Mouse (Mus musculus) bone marrow macrophage, adult 2 months (primary cell): ENCODE results near the gene Mettl23. TPM values are rescaled to one million over a fixed set of nuclear protein-coding genes. Genes with fewer than 3 reads are reported as not detected.

Source experiments
- H3K27ac ChIP-seq: 2 replicates; pipeline ENCODE4 v1.5.1; 2012; ENCODE audit warnings: low read depth, low read length; ENCODE audit not compliant: insufficient read depth
- H3K4me1 ChIP-seq: 2 replicates; pipeline ENCODE4 v1.6.1; 2012; ENCODE audit warnings: low read length; ENCODE audit not compliant: control insufficient read depth, insufficient read depth
- H3K4me3 ChIP-seq: 2 replicates; pipeline ENCODE4 v1.5.1; 2012; ENCODE audit warnings: mild to moderate bottlenecking, low read length, moderate library complexity; ENCODE audit not compliant: insufficient read depth
- CTCF ChIP-seq: IDR thresholded peaks from 2 replicates; pipeline ENCODE4 v1.5.1; 2012; ENCODE audit warnings: low read depth, mild to moderate bottlenecking, low read length, moderate library complexity
- POLR2A ChIP-seq: IDR thresholded peaks from 2 replicates; pipeline ENCODE4 v1.6.1; 2012; ENCODE audit warnings: mild to moderate bottlenecking, low read depth, low read length, borderline replicate concordance
- polyA plus RNA-seq: library from polyadenylated mRNA; stranded (reverse); fragments of >200 nt; gene quantifications from 2 replicates; pipeline ENCODE4 v1.2.4, GENCODE M21; 2012; ENCODE audit not compliant: missing spikeins, insufficient read depth, insufficient read length

Gene Mettl23
- polyA plus RNA-seq, 1 experiment: 28.0 TPM

DNA sequence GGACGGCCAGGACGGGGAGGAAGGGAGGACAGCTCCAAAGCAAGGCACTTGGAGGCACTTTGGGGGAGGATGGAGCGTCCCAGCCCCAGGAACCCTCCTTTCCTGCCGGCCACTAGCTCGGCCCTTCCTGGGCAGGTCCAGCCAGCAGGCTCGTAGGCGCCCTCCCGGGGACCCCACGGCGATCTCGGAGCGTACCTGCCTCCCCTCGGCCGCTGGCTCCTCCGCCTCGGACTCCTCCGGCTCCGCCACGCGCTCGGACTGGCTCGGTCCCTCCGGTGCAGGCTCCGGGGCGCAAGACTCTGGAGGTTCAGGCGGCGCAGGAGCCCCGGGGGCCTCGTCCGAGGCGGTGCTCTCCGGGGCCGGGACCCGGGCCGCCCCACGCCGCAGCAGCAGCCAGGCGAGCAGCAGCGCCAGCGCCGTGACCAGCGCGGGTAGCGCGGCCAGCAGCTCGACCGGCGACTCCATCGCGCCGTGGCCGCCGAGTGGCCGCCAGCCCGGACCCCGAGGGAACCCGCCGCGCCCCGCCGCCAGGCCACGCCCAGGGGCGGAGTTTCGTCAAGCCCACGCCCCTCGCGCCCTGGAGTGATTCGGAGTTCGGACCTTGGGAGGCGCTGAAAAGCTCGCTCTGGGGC is 15.4 kb upstream of the Mettl23 start, which contains the start of gene Mxra7:
Gene Mxra7, minus strand, starts transcription at position 513 of the 632 bp plus-strand sequence.
- no peak for TF ChIP-seq POLR2A
- TF ChIP-seq CTCF: no peak
- Histone ChIP-seq H3K4me1 (peaks cover 4% of the 10 kb centered on the region), H3K4me3 (peak within 1 kb of the TSS; percentile 46), H3K27ac (no peak within 1 kb of the TSS)

DNA sequence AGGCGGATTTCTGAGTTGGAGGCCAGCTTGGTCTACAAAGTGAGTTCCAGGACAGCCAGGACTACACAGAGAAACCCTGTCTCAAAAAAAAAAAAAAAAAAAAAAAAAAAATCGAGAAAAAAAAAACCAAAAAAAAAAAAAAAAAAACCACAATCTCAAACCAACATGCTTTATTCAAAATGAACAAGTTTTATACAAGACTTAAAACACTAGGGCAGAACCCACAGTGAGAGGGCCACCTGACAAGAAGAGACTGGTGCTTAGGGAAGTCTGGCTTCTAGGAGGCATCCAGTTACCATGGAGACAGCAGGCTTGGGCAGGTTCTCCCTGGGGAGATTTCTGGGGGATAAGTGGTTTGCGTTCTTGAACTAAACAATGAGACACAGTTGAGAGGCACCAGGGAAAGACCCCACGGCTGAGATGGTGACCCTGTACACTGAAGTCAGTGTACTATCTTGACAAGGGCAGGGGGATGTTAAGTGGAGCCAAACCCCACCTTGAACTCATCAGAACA is 10.8 kb upstream of the Mettl23 start:
- TF ChIP-seq POLR2A (no peak), CTCF (no peak)
- Histone ChIP-seq H3K4me3 (no peak overlapping the region), H3K27ac (no peak overlapping the region), H3K4me1 (peaks cover 19% of the 10 kb centered on the region)

DNA sequence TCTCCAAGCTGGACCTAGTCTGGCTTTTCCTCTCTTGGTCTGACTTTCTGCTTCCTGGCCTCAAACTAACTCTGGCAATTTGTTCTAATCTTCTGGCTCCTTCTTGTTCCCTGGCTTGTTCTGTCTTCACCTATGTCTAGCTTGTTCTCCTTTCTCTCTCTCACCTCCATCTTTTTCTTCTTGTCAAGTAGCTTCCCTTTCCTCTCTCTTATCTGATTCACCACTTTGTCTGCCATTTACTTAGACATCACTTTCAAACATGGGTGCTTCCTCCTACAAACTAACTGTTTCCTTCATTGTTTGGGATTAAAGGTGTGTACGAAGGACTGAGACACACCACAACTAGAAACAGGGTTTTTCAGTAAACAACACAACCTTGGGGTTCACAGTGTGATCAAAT is 8.1 kb upstream of the Mettl23 start:
- peaks cover 15% of the 10 kb centered on the region for H3K4me1 ChIP-seq
- TF ChIP-seq CTCF (no peak), POLR2A (no peak)

DNA sequence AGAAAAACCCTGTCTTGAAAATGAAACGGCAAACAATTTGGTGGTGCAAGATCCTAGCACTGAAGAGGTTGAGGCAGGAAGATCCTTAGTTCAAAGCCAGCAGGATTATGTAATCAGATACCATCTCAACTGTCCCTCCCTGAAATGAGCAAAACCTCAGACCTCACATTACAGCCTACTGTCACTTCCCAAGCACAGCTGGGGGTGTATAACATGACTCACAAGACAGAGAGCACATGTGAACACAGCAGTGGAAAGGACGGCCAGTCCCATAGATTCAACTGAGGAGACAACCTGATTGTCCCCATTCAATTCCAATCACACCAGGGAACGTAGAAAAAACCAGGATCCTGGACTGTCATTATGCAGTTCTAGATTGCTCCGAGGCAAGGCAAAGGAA is 6.8 kb upstream of the Mettl23 start:
- no peak overlapping the region for H3K27ac ChIP-seq
- peaks cover 27% of the 10 kb centered on the region for H3K4me1 ChIP-seq
- no peak overlapping the region for H3K4me3 ChIP-seq
- TF ChIP-seq POLR2A: no peak
- TF ChIP-seq CTCF: no peak

More for the DNA sequence above, 8.1 kb upstream of the Mettl23 start:
- Histone ChIP-seq H3K4me3 (no peak overlapping the region), H3K27ac (no peak overlapping the region)

DNA sequence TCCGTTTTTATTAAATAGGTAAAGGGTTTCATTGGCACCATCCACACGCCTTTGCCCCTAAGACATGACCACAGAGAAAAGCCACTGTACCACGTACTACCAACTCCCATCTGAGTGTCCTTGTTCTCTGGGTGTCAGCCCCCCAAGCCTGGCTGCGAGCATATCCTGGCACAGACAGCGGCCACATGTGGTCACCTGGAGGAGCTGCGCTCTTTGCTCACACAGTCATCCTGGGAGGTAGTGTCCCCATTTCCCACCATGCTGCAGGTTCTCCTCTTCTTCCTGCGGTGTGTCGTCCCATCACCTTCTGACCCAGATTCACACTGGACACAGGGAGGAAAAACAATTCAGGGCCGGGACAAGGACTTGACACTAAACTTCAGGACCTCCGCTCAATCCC is 5.6 kb upstream of the Mettl23 start:
- Histone ChIP-seq H3K27ac (no peak overlapping the region), H3K4me1 (peaks cover 27% of the 10 kb centered on the region), H3K4me3 (no peak overlapping the region)
- no peak for TF ChIP-seq CTCF
- no peak for TF ChIP-seq POLR2A

DNA sequence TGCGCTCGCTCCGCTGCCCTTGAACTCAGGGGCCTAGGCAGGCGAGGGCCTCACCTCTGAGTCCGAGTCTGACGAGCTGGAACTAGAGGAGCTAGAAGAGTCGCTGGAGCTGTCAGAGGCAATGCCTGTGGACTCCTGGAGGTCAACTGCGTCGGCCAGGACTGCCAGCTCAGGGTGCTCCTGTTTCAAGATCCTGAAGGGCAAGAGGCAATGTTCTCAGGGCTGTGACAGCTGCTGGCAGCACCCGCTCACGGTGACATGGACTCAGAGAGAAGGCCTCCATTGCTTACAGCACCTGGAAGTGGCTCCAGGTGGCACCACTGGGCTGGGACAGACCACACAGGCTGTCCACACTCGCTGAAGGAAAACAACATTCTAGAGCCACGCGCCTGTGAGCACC is 4.1 kb upstream of the Mettl23 start:
- Histone ChIP-seq H3K4me3 (no peak overlapping the region), H3K27ac (no peak overlapping the region), H3K4me1 (peaks cover 22% of the 10 kb centered on the region)
- TF ChIP-seq POLR2A (no peak), CTCF (no peak)

DNA sequence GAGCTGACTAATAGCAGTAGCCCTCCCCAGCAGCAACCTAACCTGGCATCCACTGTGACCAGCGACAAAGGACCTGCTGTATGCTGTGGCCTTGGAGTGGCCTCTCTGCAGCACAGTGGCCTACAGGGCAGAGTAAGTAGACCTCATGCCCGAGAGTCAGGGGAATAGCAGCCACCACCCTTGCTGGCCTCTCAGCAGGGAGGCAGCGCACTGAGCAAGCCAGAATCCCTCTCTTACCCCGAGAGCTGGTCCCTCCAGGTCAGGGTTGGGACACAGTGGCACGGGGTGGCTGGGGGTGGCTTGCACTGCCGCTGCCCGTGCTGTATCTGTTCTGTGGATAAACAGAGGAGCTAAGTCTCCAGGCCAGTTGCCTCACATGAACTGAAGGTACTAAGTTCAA is 3.5 kb upstream of the Mettl23 start:
- no peak for TF ChIP-seq POLR2A
- Histone ChIP-seq H3K4me1 (peaks cover 22% of the 10 kb centered on the region), H3K4me3 (no peak overlapping the region), H3K27ac (no peak overlapping the region)

DNA sequence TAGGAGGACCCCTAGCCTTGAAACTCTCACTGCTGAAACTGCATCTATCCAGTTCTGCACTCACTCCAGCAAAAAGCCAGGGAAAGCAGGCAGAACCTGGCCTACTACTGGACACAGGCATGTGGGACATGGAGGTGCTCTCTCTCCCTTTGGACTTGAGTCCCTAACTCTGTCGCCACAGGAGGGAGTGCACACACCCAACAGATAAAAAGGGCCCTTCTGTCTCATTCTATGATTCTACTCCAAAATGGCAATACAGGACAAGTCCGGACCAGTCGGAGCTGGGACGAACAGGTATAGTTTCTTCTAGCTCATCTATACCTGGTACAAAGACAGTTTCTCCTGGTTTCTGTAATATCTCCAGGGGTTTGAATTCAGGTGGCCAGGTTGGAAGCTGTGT is 2.3 kb upstream of the Mettl23 start:
- Histone ChIP-seq H3K4me3 (peak overlapping the region; percentile 26; the same call in 1 of the 2 replicates), H3K27ac (no peak overlapping the region), H3K4me1 (peaks cover 24% of the 10 kb centered on the region)
- no peak for TF ChIP-seq CTCF
- TF ChIP-seq POLR2A: no peak

DNA sequence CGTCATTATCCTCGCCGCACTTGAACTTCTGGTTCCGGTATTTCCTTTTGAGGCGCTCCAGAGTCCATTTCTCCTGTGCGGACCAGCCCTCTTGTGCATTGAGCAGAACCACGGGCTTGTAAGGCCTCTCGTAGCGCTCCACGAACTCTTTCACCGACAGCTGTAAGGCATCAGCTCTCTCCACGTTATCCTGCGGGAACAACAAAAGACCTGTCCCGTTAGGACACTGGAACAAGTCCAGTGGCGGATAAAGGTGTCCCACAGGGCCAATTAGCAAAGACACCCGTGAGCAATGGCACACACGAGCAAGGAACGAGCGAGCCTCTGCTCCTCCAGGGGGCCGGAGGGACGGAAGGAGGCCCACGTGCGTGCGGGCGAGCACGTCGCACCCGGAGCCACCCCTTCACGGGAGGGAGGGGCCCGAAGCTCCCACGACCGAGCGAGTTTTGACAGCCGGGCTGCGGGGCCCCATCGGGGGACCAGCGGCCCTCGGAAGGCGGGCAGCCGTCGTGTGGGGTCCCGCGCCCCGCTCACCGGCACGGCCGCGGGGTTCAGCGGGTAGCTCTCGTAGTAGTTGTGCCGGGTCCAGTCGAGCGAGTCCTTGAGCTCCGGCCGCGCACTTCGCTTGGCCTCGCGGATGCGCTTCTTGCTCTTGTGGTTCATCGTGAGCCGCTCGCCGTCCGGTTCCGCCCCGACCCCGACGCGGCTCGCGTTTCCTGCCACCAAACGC is 382 bp upstream of the Mettl23 start:
- Histone ChIP-seq H3K4me3 (peak overlapping the region; percentile 98), H3K4me1 (peaks cover 22% of the 10 kb centered on the region), H3K27ac (peak overlapping the region; percentile 93)
- TF ChIP-seq POLR2A: no peak
- TF ChIP-seq CTCF: no peak

DNA sequence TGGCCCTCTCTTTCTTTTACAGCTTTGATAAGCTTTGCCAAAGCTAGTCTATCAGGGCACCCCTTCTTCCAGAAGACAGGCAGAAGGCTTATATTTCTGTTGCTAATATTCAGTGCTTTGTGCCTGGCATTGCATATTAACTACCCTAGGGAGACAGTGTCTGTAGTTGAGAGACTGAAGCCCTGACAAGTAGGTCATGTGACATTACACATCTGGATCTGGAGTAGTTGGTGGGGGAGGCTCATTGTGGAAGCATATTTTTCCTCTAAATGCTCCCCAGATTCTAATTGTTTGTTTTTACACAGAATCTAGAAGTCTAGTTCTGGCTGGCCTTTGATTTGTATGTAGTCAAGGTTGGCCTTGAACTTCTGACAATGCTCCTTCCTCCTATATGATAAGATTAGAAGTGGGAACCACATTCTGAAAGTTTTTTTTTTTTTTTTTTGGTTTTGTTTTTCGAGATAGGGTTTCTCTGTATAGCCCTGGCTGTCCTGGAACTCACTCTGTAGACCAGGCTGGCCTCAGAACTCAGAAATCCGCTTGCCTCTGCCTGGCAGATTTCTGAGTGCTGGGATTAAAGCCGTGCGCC is 3.6 kb downstream of the Mettl23 start:
- no peak for TF ChIP-seq POLR2A
- Histone ChIP-seq H3K27ac (no peak overlapping the region), H3K4me3 (no peak overlapping the region), H3K4me1 (peaks cover 10% of the 10 kb centered on the region; the same call in 1 of the 2 replicates)
